ENCODE assay signal across 7 mouse cellular contexts in genomic region chr4:117929391-117929881, GRCm38 (mm10). TPM values are rescaled to one million over a fixed set of nuclear protein-coding genes. Genes with fewer than 3 reads are reported as not detected.
DNase-seq lines count a peak whose midpoint lies in the region; ATAC-seq and TF ChIP-seq lines count a peak whose summit lies in the region.

TSS of gene Artn (minus strand) at chr4:117929763.

- peak; percentile 20 to 46 for DNase-seq in adrenal gland, postnatal 36 days
- DNase-seq in gastrocnemius, adult 8-10 months (ENCODE audit: low spot score in 2 of 2), result peak; percentile 13 to 46
- DNase-seq in lung, postnatal 14 days, result peak; percentile 55
- peak; percentile 57 for DNase-seq in testis, postnatal 14 days (ENCODE audit: low spot score)
- DNase-seq in thymus, postnatal 14 days, result no peak

- TF ChIP-seq EP300 in ES-Bruce4 (IDR thresholded peaks at IDR 0.05; ENCODE audit: insufficient read depth, low read depth, low read length), result peak; percentile 18; the same call in 1 of the 2 replicates

- no peaks in the 10 kb centered on the region for H3K4me1 ChIP-seq in ES-Bruce4 (ENCODE audit: control insufficient read depth, insufficient read depth, low read length)
- H3K4me1 ChIP-seq in kidney, embryonic 15.5 days, result peaks cover 38% of the 10 kb centered on the region

- peak; percentile 72 for ATAC-seq in kidney, embryonic 15.5 days (replicated peaks; ENCODE audit: low FRiP score)

- WGBS in kidney, embryonic 15.5 days, result under 1% methylated on average over 33 of the region's 33 CpGs

- TF ChIP-seq CTCF in ES-Bruce4 (IDR thresholded peaks at IDR 0.05; ENCODE audit: low read depth, low read length), result no peak

- TF ChIP-seq POLR2A in ES-Bruce4 (IDR thresholded peaks at IDR 0.05; ENCODE audit: insufficient read depth, low read length), result no peak

- H3K9me3 ChIP-seq in ES-Bruce4 (replicated peaks; ENCODE audit: control insufficient read depth, insufficient read depth, low read length, poor library complexity, severe bottlenecking), result no peaks in the 10 kb centered on the region
- no peaks in the 10 kb centered on the region for H3K9me3 ChIP-seq in kidney, embryonic 15.5 days (replicated peaks)

- peak within 1 kb of the TSS; percentile 91 for H3K4me3 ChIP-seq in ES-Bruce4 (ENCODE audit: low read depth, low read length)
- H3K4me3 ChIP-seq in kidney, embryonic 15.5 days (replicated peaks), result peak within 1 kb of the TSS; percentile 47

- H3K27me3 ChIP-seq in ES-Bruce4 (ENCODE audit: control insufficient read depth, insufficient read depth, low read length, poor library complexity, severe bottlenecking), result no peaks in the 10 kb centered on the region; the same call in 1 of the 2 replicates
- H3K27me3 ChIP-seq in kidney, embryonic 15.5 days, result peaks cover 45% of the 10 kb centered on the region

- no peaks in the 10 kb centered on the region for H3K36me3 ChIP-seq in ES-Bruce4 (ENCODE audit: control insufficient read depth, insufficient read depth, low read length, poor library complexity, severe bottlenecking)
- 0 out of 2 replicates have a peak, but pooled peaks cover 2% of the 10 kb centered on the region for H3K36me3 ChIP-seq in kidney, embryonic 15.5 days

- no peak within 1 kb of the TSS for H3K27ac ChIP-seq in ES-Bruce4 (ENCODE audit: insufficient read depth, low read length)
- H3K27ac ChIP-seq in kidney, embryonic 15.5 days, result peak within 1 kb of the TSS; percentile 67

- H3K9ac ChIP-seq in ES-Bruce4 (ENCODE audit: low read depth, poor library complexity, severe bottlenecking), result peak within 1 kb of the TSS; percentile 71
- H3K9ac ChIP-seq in kidney, embryonic 15.5 days, result peak within 1 kb of the TSS; percentile 37; the same call in 1 of the 2 replicates

- peak within 1 kb of the TSS; percentile 82 for H3K4me2 ChIP-seq in kidney, embryonic 15.5 days

RNA-seq across cellular contexts. Expression of gene Artn, which starts in this region (rescaled TPM):
- 5.0 and 6.1 TPM in 2 replicates for polyA plus RNA-seq in ES-Bruce4 (2011; ENCODE audit: insufficient read depth, insufficient read length, low read depth, missing spikeins)
- total RNA-seq in adrenal gland, postnatal 36 days (2021), result under 1 TPM in 1 of 2 experiments, not detected in 1; 0.72 TPM
- total RNA-seq in gastrocnemius, adult 8-10 months (2022), result under 1 TPM in 2 of 4 experiments, not detected in 2; 0.15 to 0.27 TPM
- polyA plus RNA-seq in kidney, embryonic 15.5 days (2015; fragmentation: Nextera tagmentation; extraction: Ambion mirVana), result 2.7 and 5.0 TPM in 2 replicates

Comparison
In these comparisons a context has a peak if more than half of its experiments do, and no peak if none do; other contexts are left out.
1. Peak in DNase-seq in adrenal gland, postnatal 36 days; RNA of the gene not detected or under 1 TPM.
2. Peak in DNase-seq in gastrocnemius, adult 8-10 months; RNA of the gene not detected or under 1 TPM.